Mouse (Mus musculus): ENCODE measurements at regions not wholly inside any gene's neighbourhood (a gene's known extent, or its start where the extent isn't known, plus 50 kb on each side); places are given as distances from the start of the nearest gene placed in this dataset.
A peak's percentile ranks its signal among the peaks of the same experiment; 100 is the strongest.

- DNase-seq (ENCODE audit: low spot score): no peak
- Histone ChIP-seq H3K27ac (replicated peaks; ENCODE audit: low read depth, low read length) (no peak overlapping the region), H3K27me3 (replicated peaks; ENCODE audit: control insufficient read depth, insufficient read depth, low read length) (no peaks in the 10 kb centered on the region), H3K9ac (ENCODE audit: low read depth, low read length) (no peak overlapping the region), H3K4me2 (ENCODE audit: low read depth, low read length) (no peak overlapping the region), H3K4me3 (ENCODE audit: low read depth, low read length) (no peak overlapping the region), H3K36me3 (ENCODE audit: control insufficient read depth, insufficient read depth, low read length) (no peaks in the 10 kb centered on the region), H3K4me1 (ENCODE audit: control insufficient read depth, insufficient read depth, low read length) (no peaks in the 10 kb centered on the region), H3K9me3 (ENCODE audit: control insufficient read depth, low read length) (no peaks in the 10 kb centered on the region)
- WGBS: 90% methylated on average over 7 of the region's 7 CpGs
- ATAC-seq (ENCODE audit: low read depth): no peak
Observed at GRCm38 (mm10) chr3:143955508-143955907, 249.5 kb downstream of the Lmo4 start.

GRCm38 (mm10) chr3:143954822-143955221, 250.2 kb downstream of the Lmo4 start:
- H3K36me3 ChIP-seq (ENCODE audit: control insufficient read depth, insufficient read depth, low read length): no peaks in the 10 kb centered on the region
- H3K27me3 ChIP-seq (replicated peaks; ENCODE audit: control insufficient read depth, insufficient read depth, low read length): no peaks in the 10 kb centered on the region
- H3K9me3 ChIP-seq (ENCODE audit: control insufficient read depth, low read length): no peaks in the 10 kb centered on the region
- H3K27ac ChIP-seq (replicated peaks; ENCODE audit: low read depth, low read length): no peak overlapping the region
- no peak overlapping the region for H3K4me3 ChIP-seq (ENCODE audit: low read depth, low read length)
- no peak overlapping the region for H3K4me2 ChIP-seq (ENCODE audit: low read depth, low read length)
- no peaks in the 10 kb centered on the region for H3K4me1 ChIP-seq (ENCODE audit: control insufficient read depth, insufficient read depth, low read length)
- DNase-seq (ENCODE audit: low spot score) (no peak), ATAC-seq (ENCODE audit: low read depth) (no peak)
- no peak overlapping the region for H3K9ac ChIP-seq (ENCODE audit: low read depth, low read length)
- 70% methylated on average over 7 of the region's 7 CpGs for WGBS

GRCm38 (mm10) chr3:143952289-143952688, 252.7 kb downstream of the Lmo4 start:
- Histone ChIP-seq H3K27ac (replicated peaks; ENCODE audit: low read depth, low read length) (0 out of 2 replicates have a peak overlapping the region, but pooled peaks have one; percentile 9), H3K4me3 (ENCODE audit: low read depth, low read length) (no peak overlapping the region), H3K9ac (ENCODE audit: low read depth, low read length) (no peak overlapping the region), H3K4me2 (ENCODE audit: low read depth, low read length) (no peak overlapping the region), H3K36me3 (ENCODE audit: control insufficient read depth, insufficient read depth, low read length) (no peaks in the 10 kb centered on the region), H3K9me3 (ENCODE audit: control insufficient read depth, low read length) (no peaks in the 10 kb centered on the region), H3K4me1 (ENCODE audit: control insufficient read depth, insufficient read depth, low read length) (no peaks in the 10 kb centered on the region), H3K27me3 (replicated peaks; ENCODE audit: control insufficient read depth, insufficient read depth, low read length) (no peaks in the 10 kb centered on the region)
- ATAC-seq (ENCODE audit: low read depth) (no peak), DNase-seq (ENCODE audit: low spot score) (peak; percentile 70)
- WGBS: 56% methylated on average over 8 of the region's 8 CpGs

DNA sequence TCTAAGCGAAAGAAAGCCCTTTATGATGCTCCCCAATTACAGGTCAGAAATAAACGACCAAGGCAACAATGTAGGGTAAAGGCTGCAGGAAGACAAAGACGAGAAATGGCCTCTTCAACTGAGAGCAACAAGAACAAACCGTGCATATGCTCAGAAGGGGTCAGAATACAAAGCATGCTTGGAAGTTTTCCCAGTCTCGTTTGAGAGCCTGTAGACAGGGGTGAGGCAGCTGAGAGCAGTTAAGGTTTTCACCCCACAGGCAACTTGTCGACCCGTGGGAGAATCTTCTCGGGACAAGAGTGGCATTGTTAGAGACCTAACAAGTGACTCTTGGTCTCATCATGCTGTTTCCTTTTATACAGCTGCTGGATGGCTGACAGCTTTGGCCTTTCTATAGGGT, 255.4 kb downstream of the Lmo4 start:
- ATAC-seq (ENCODE audit: low read depth) (no peak), DNase-seq (ENCODE audit: low spot score) (peak; percentile 72)
- Histone ChIP-seq H3K36me3 (ENCODE audit: control insufficient read depth, insufficient read depth, low read length) (no peaks in the 10 kb centered on the region), H3K4me2 (ENCODE audit: low read depth, low read length) (no peak overlapping the region), H3K27ac (replicated peaks; ENCODE audit: low read depth, low read length) (no peak overlapping the region), H3K4me1 (ENCODE audit: control insufficient read depth, insufficient read depth, low read length) (no peaks in the 10 kb centered on the region), H3K27me3 (replicated peaks; ENCODE audit: control insufficient read depth, insufficient read depth, low read length) (no peaks in the 10 kb centered on the region), H3K9me3 (ENCODE audit: control insufficient read depth, low read length) (no peaks in the 10 kb centered on the region), H3K9ac (ENCODE audit: low read depth, low read length) (no peak overlapping the region), H3K4me3 (ENCODE audit: low read depth, low read length) (no peak overlapping the region)
- 41% methylated on average over 8 of the region's 8 CpGs for WGBS

- DNase-seq (ENCODE audit: low spot score) (no peak), ATAC-seq (ENCODE audit: low read depth) (no peak)
- Histone ChIP-seq H3K4me1 (ENCODE audit: control insufficient read depth, insufficient read depth, low read length) (no peaks in the 10 kb centered on the region), H3K4me3 (ENCODE audit: low read depth, low read length) (no peak overlapping the region), H3K4me2 (ENCODE audit: low read depth, low read length) (no peak overlapping the region), H3K27ac (replicated peaks; ENCODE audit: low read depth, low read length) (no peak overlapping the region), H3K27me3 (replicated peaks; ENCODE audit: control insufficient read depth, insufficient read depth, low read length) (no peaks in the 10 kb centered on the region), H3K9me3 (ENCODE audit: control insufficient read depth, low read length) (no peaks in the 10 kb centered on the region), H3K36me3 (ENCODE audit: control insufficient read depth, insufficient read depth, low read length) (no peaks in the 10 kb centered on the region), H3K9ac (ENCODE audit: low read depth, low read length) (no peak overlapping the region)
- WGBS: 69% methylated on average over 11 of the region's 11 CpGs
Observed at GRCm38 (mm10) chr3:143949026-143949637, 255.9 kb downstream of the Lmo4 start.

DNA sequence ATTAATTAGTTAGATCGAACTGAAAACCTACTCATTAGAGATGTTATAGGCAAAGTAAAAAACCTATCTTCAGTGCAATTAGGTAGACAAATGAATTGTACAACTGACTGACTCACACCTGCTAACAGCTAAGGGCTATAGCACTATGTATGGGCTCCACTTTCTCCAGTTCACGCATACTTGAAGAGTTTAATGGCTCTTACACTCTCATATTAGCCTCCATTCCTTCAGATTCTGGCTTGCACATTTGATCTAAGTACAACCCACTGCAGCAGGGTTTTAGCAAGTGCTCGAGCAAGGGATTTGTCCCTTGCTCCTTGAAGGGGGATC, 257.1 kb downstream of the Lmo4 start:
- 66% methylated on average over 3 of the region's 3 CpGs for WGBS
- Histone ChIP-seq H3K27ac (replicated peaks; ENCODE audit: low read depth, low read length) (no peak overlapping the region), H3K4me2 (ENCODE audit: low read depth, low read length) (no peak overlapping the region), H3K36me3 (ENCODE audit: control insufficient read depth, insufficient read depth, low read length) (no peaks in the 10 kb centered on the region), H3K9me3 (ENCODE audit: control insufficient read depth, low read length) (no peaks in the 10 kb centered on the region), H3K27me3 (replicated peaks; ENCODE audit: control insufficient read depth, insufficient read depth, low read length) (no peaks in the 10 kb centered on the region), H3K9ac (ENCODE audit: low read depth, low read length) (no peak overlapping the region), H3K4me1 (ENCODE audit: control insufficient read depth, insufficient read depth, low read length) (no peaks in the 10 kb centered on the region), H3K4me3 (ENCODE audit: low read depth, low read length) (no peak overlapping the region)
- ATAC-seq (ENCODE audit: low read depth): no peak
- no peak for DNase-seq (ENCODE audit: low spot score)

- Histone ChIP-seq H3K27ac (replicated peaks; ENCODE audit: low read depth, low read length) (no peak overlapping the region), H3K27me3 (replicated peaks; ENCODE audit: control insufficient read depth, insufficient read depth, low read length) (no peaks in the 10 kb centered on the region), H3K4me1 (ENCODE audit: control insufficient read depth, insufficient read depth, low read length) (no peaks in the 10 kb centered on the region), H3K4me3 (ENCODE audit: low read depth, low read length) (no peak overlapping the region), H3K36me3 (ENCODE audit: control insufficient read depth, insufficient read depth, low read length) (no peaks in the 10 kb centered on the region), H3K4me2 (ENCODE audit: low read depth, low read length) (peak overlapping the region; percentile 31; the same call in 1 of the 2 replicates), H3K9ac (ENCODE audit: low read depth, low read length) (no peak overlapping the region), H3K9me3 (ENCODE audit: control insufficient read depth, low read length) (no peaks in the 10 kb centered on the region)
- DNase-seq (ENCODE audit: low spot score): peak; percentile 48
- no peak for ATAC-seq (ENCODE audit: low read depth)
- WGBS: 39% methylated on average over 11 of the region's 11 CpGs
Observed at GRCm38 (mm10) chr3:143947079-143947937, 257.7 kb downstream of the Lmo4 start.

DNA sequence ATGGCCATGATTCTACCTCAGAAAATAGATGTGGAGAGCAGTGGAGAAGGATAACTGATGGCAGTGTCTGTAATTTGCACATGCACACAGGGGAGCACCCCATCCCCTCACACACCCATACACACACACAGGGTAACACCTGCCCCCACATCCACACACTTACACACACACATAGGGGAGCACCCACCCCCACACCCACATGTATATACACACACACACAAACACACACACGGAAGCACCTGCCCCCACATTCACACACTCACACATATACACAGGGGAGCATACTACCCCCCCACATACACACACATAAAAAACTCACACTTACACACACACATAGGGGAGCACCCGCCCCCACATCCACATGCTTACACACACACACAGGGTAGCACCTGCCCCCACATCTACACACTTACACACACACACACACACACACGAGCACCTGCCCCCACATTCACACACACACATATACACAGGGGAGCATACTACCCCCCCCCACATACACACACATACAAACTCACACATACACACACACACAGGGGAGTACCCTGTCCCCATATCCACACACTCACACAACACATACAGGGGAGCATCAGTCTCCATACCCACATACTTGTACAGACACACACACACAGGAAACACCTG, 265.8 kb downstream of the Lmo4 start:
- WGBS: 82% methylated on average over 3 of the region's 3 CpGs

More for the DNA sequence above, 265.8 kb downstream of the Lmo4 start:
- DNase-seq (ENCODE audit: low spot score) (no peak), ATAC-seq (ENCODE audit: low read depth) (no peak)
- no peak overlapping the region for H3K9ac ChIP-seq (ENCODE audit: low read depth, low read length)
- H3K9me3 ChIP-seq (ENCODE audit: control insufficient read depth, low read length): 0 out of 2 replicates have a peak, but pooled peaks cover 3% of the 10 kb centered on the region
- H3K27me3 ChIP-seq (replicated peaks; ENCODE audit: control insufficient read depth, insufficient read depth, low read length): no peaks in the 10 kb centered on the region
- H3K4me3 ChIP-seq (ENCODE audit: low read depth, low read length): no peak overlapping the region
- H3K4me2 ChIP-seq (ENCODE audit: low read depth, low read length): no peak overlapping the region
- H3K36me3 ChIP-seq (ENCODE audit: control insufficient read depth, insufficient read depth, low read length): no peaks in the 10 kb centered on the region
- no peak overlapping the region for H3K27ac ChIP-seq (replicated peaks; ENCODE audit: low read depth, low read length)
- H3K4me1 ChIP-seq (ENCODE audit: control insufficient read depth, insufficient read depth, low read length): no peaks in the 10 kb centered on the region

Data from embryonic facial prominence, embryonic 14.5 days (tissue).